Mouse (Mus musculus) liver, embryonic 15.5 days (tissue): ENCODE results near the gene Bach2. TPM values are rescaled to one million over a fixed set of nuclear protein-coding genes. Genes with fewer than 3 reads are reported as not detected.

Experiments used
- ATAC-seq: fragments of 200-750 bp; cut with Nextera tagmentation; 2 replicates; pipeline ENCODE4 v1.8.0; 2017; ENCODE audit warnings: moderate number of reproducible peaks, mild to moderate bottlenecking, moderate library complexity; ENCODE audit not compliant: insufficient read depth
- H3K27ac ChIP-seq: fragments of 300-500 bp; sonication (generic); replicated peaks from 2 replicates; pipeline ENCODE4 v1.5.1; 2015; ENCODE audit warnings: mild to moderate bottlenecking, inconsistent platforms
- H3K27me3 ChIP-seq: fragments of 300-500 bp; sonication (generic); 2 replicates; pipeline ENCODE4 v1.6.1; 2015; ENCODE audit warnings: mild to moderate bottlenecking, inconsistent platforms
- H3K36me3 ChIP-seq: fragments of 300-500 bp; sonication (generic); replicated peaks from 2 replicates; pipeline ENCODE4 v1.6.1; 2015; ENCODE audit warnings: moderate library complexity, mild to moderate bottlenecking, inconsistent platforms
- H3K4me1 ChIP-seq: fragments of 300-500 bp; sonication (generic); replicated peaks from 2 replicates; pipeline ENCODE4 v1.6.1; 2015; ENCODE audit warnings: inconsistent platforms
- H3K4me2 ChIP-seq: fragments of 300-500 bp; sonication (generic); 2 replicates; pipeline ENCODE4 v1.6.1; 2015; ENCODE audit warnings: moderate library complexity, mild to moderate bottlenecking, inconsistent platforms
- H3K4me3 ChIP-seq: fragments of 300-500 bp; sonication (generic); replicated peaks from 2 replicates; pipeline ENCODE4 v1.5.1; 2015; ENCODE audit warnings: mild to moderate bottlenecking, inconsistent platforms
- H3K9ac ChIP-seq: fragments of 300-500 bp; sonication (generic); 2 replicates; pipeline ENCODE4 v1.6.1; 2015; ENCODE audit warnings: moderate library complexity, mild to moderate bottlenecking, inconsistent platforms
- H3K9me3 ChIP-seq: fragments of 300-500 bp; sonication (generic); replicated peaks from 2 replicates; pipeline ENCODE4 v1.6.1; 2016; ENCODE audit warnings: inconsistent platforms
- WGBS: fragments of 180-500 bp; shearing (Covaris S2); methylation state at CpG from one replicate; pipeline ENCODE4 v1.1.7; 2015; ENCODE audit warnings: mixed read lengths; ENCODE audit not compliant: insufficient replicate concordance; 5-methylcytosine and 5-hydroxymethylcytosine counted together
- polyA plus RNA-seq: library from polyadenylated mRNA; unstranded; fragments of >200 nt; fragmentation: Nextera tagmentation; extraction: Ambion mirVana; gene quantifications from 2 replicates; pipeline ENCODE4 v1.2.1, GENCODE M21; 2015

The Bach2 gene
- polyA plus RNA-seq, 1 experiment from 2014 or later: 1.6 TPM

DNA sequence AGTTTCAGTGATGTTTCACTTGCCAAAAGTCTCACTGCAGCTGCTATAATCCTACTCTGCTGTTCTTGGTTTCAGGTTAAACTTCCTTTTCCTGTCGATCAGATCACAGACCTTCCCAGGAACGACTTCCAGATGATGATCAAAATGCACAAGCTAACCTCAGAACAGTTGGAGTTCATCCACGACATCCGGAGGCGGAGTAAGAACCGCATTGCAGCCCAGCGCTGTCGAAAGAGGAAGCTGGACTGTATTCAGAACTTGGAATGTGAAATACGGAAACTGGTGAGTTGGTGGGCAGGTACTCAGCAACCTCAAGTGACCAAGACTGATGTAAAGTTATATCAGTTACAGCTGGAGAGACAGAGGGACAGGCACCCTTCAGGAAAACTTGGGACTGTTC, 336.6 kb downstream of the Bach2 start:
- H3K9ac ChIP-seq: no peak overlapping the region
- no peak for ATAC-seq
- H3K4me3 ChIP-seq: no peak overlapping the region
- no peaks in the 10 kb centered on the region for H3K27me3 ChIP-seq
- peaks cover 8% of the 10 kb centered on the region; the same call in 1 of the 2 replicates for H3K4me1 ChIP-seq
- H3K36me3 ChIP-seq: 0 out of 2 replicates have a peak, but pooled peaks cover 3% of the 10 kb centered on the region
- no peak overlapping the region for H3K27ac ChIP-seq
- WGBS: 37% methylated on average over 9 of the region's 9 CpGs
- no peak overlapping the region for H3K4me2 ChIP-seq
- no peaks in the 10 kb centered on the region for H3K9me3 ChIP-seq

GRCm38 (mm10) chr4:32579850-32580249, 341.2 kb downstream of the Bach2 start:
- 49% methylated on average over 8 of the region's 8 CpGs for WGBS

DNA sequence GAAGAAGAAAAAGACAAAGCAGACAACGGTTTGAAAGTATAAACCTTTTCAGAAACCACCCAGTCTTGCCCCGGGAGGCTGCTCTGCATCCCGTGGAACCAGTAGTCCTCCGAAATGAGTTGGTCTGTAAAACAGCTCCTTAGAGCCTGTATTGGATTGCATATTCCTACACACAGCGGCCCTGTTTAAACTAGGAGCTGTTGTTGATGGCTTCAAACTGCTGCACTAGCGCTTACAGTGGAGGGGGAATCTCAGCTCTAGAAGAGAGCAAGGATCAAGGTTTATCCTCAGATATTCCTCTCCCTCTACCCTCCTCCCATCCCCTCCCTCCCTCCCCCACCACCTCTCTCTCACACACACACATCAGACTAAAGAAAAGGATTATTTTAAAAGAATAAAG, 345.6 kb downstream of the Bach2 start:
- no peak overlapping the region for H3K9ac ChIP-seq
- no peak for ATAC-seq
- WGBS: 65% methylated on average over 6 of the region's 6 CpGs
- H3K27me3 ChIP-seq: no peaks in the 10 kb centered on the region
- H3K9me3 ChIP-seq: no peaks in the 10 kb centered on the region
- no peak overlapping the region for H3K4me3 ChIP-seq
- no peaks in the 10 kb centered on the region for H3K4me1 ChIP-seq
- H3K4me2 ChIP-seq: no peak overlapping the region
- no peak overlapping the region for H3K27ac ChIP-seq
- no peaks in the 10 kb centered on the region for H3K36me3 ChIP-seq

More at GRCm38 (mm10) chr4:32579850-32580249, 341.2 kb downstream of the Bach2 start:
- H3K9me3 ChIP-seq: no peaks in the 10 kb centered on the region
- no peak overlapping the region for H3K27ac ChIP-seq
- H3K4me1 ChIP-seq: no peaks in the 10 kb centered on the region
- no peak overlapping the region for H3K4me3 ChIP-seq
- no peak for ATAC-seq
- H3K27me3 ChIP-seq: no peaks in the 10 kb centered on the region
- H3K36me3 ChIP-seq: 0 out of 2 replicates have a peak, but pooled peaks cover 3% of the 10 kb centered on the region
- H3K9ac ChIP-seq: no peak overlapping the region
- no peak overlapping the region for H3K4me2 ChIP-seq

DNA sequence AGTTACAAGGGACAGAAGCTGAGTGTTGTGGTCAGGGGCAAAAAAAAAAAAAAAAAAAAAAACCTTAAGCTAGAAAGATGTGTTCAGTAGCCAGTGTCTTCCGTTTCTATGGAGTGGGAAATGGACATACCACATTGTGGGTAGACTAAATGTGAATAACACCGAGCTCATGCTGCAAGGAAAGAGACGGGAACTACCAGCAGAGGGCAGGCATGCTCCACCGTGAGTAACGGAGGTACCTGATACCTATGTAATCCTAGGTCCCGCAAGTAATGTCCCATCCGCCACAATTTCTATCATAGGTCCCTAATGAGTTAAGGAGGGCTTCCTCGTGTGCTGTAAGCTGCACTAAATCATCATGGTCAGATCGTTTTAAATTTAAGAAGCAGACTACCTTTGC, 348.0 kb downstream of the Bach2 start:
- no peaks in the 10 kb centered on the region for H3K27me3 ChIP-seq
- H3K9ac ChIP-seq: no peak overlapping the region
- WGBS: 6% methylated on average over 9 of the region's 9 CpGs
- H3K4me3 ChIP-seq: no peak overlapping the region
- no peak overlapping the region for H3K4me2 ChIP-seq
- no peaks in the 10 kb centered on the region for H3K4me1 ChIP-seq
- ATAC-seq: no peak
- H3K36me3 ChIP-seq: no peaks in the 10 kb centered on the region
- no peaks in the 10 kb centered on the region for H3K9me3 ChIP-seq
- no peak overlapping the region for H3K27ac ChIP-seq

DNA sequence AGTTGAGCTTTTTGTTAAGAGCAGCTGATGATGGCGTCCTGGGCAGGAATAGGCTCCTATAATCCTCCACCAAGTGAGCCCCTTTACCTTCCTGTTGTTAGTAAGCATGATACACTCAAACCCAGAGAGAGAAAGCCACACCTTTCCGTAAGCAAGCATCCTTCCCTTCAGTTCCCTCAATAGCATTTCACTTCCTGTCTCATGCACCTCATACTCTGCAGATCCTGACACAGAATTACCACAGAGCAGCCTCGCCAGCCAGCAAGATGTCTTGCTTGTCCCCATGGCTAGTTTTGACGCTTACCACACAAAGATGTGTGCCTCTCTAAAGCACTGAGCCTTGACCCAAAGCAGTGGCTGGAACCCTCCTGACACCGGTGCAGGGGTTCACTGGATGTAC, 348.9 kb downstream of the Bach2 start:
- Histone ChIP-seq H3K27me3 (no peaks in the 10 kb centered on the region), H3K4me3 (no peak overlapping the region), H3K36me3 (no peaks in the 10 kb centered on the region), H3K4me2 (no peak overlapping the region), H3K27ac (no peak overlapping the region), H3K9ac (no peak overlapping the region), H3K4me1 (no peaks in the 10 kb centered on the region), H3K9me3 (no peaks in the 10 kb centered on the region)
- ATAC-seq: no peak
- 47% methylated on average over 5 of the region's 5 CpGs for WGBS

GRCm38 (mm10) chr4:32588237-32588636, 349.6 kb downstream of the Bach2 start:
- H3K27ac ChIP-seq: no peak overlapping the region
- H3K4me3 ChIP-seq: no peak overlapping the region
- H3K4me2 ChIP-seq: no peak overlapping the region
- H3K36me3 ChIP-seq: no peaks in the 10 kb centered on the region
- WGBS: 48% methylated on average over 6 of the region's 6 CpGs
- no peaks in the 10 kb centered on the region for H3K27me3 ChIP-seq
- H3K9me3 ChIP-seq: no peaks in the 10 kb centered on the region
- H3K9ac ChIP-seq: no peak overlapping the region
- no peaks in the 10 kb centered on the region for H3K4me1 ChIP-seq
- no peak for ATAC-seq

- H3K4me1 ChIP-seq: no peaks in the 10 kb centered on the region
- H3K4me2 ChIP-seq: no peak overlapping the region
- no peak overlapping the region for H3K27ac ChIP-seq
- WGBS: 21% methylated on average over 12 of the region's 12 CpGs
- H3K9ac ChIP-seq: no peak overlapping the region
- H3K27me3 ChIP-seq: no peaks in the 10 kb centered on the region
- no peak for ATAC-seq
- H3K4me3 ChIP-seq: no peak overlapping the region
- no peaks in the 10 kb centered on the region for H3K36me3 ChIP-seq
- no peaks in the 10 kb centered on the region for H3K9me3 ChIP-seq
These were observed 362.5 kb downstream of the Bach2 start for GRCm38 (mm10) chr4:32601135-32601534.

DNA sequence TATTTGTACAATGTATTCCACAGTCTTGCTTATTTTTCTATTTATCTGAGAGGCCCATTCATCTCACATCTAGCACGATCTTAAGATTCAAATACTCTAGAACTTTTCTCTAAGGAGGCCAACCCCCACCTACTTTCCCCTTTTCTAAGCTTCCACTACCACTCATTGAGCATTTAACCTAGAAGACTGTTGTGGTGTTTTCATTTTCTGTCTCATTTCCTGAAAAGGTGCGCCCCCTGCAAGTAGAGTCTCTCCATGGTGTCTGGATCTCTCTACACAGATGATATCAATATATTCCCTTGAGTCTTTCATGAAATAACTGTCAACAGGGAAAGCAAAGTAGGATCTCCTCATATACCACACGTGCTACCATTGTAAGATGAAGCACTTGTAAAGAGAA, 364.1 kb downstream of the Bach2 start, which contains the start of gene Gja10:
Gene Gja10, minus strand, starts transcription at position 101 of the 400 bp plus-strand sequence.
- H3K4me3 ChIP-seq: no peak within 1 kb of the TSS
- no peak within 1 kb of the TSS for H3K9ac ChIP-seq
- WGBS: 40% methylated on average over 3 of the region's 3 CpGs
- H3K36me3 ChIP-seq: no peaks in the 10 kb centered on the region
- no peak within 1 kb of the TSS for H3K4me2 ChIP-seq
- no peak for ATAC-seq
- no peak within 1 kb of the TSS for H3K27ac ChIP-seq
- no peaks in the 10 kb centered on the region for H3K4me1 ChIP-seq
- H3K9me3 ChIP-seq: no peaks in the 10 kb centered on the region
- H3K27me3 ChIP-seq: no peaks in the 10 kb centered on the region

GRCm38 (mm10) chr4:32615034-32615881, 376.7 kb downstream of the Bach2 start, which contains the start of gene Casp8ap2:
Gene Casp8ap2, plus strand, starts transcription at chr4:32615451.
- Histone ChIP-seq H3K9me3 (no peaks in the 10 kb centered on the region), H3K4me2 (peak within 1 kb of the TSS; percentile 75), H3K9ac (peak within 1 kb of the TSS; percentile 95), H3K36me3 (peaks cover 14% of the 10 kb centered on the region; the same call in 1 of the 2 replicates), H3K4me3 (peak within 1 kb of the TSS; percentile 95), H3K27me3 (no peaks in the 10 kb centered on the region), H3K27ac (peak within 1 kb of the TSS; percentile 85), H3K4me1 (peaks cover 28% of the 10 kb centered on the region)
- peak; percentile 98 for ATAC-seq
- WGBS: under 1% methylated on average over 65 of the region's 67 CpGs

DNA sequence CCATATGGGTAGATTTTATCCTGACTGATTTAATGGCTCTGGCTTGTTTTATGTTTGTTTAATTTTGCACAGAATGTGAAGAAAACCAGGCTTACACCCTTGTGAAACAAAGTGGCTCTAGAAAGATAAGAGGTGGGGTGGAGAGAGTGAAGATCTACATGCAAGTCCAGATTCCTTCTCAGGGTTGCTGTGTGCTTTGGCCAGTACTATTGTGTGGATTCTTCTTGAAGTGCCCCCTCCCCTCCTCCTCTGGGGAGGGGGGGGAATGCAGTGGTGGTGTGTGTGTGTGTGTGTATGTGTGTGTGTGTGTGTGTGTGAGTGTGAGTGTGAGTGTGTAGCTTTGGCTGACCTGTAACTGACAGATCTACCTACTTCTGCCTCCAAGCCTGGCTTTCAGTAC, 383.0 kb downstream of the Bach2 start:
- H3K9ac ChIP-seq: no peak overlapping the region
- H3K27ac ChIP-seq: no peak overlapping the region
- H3K4me3 ChIP-seq: no peak overlapping the region
- no peak for ATAC-seq
- H3K9me3 ChIP-seq: no peaks in the 10 kb centered on the region
- peaks cover 45% of the 10 kb centered on the region for H3K36me3 ChIP-seq
- H3K27me3 ChIP-seq: no peaks in the 10 kb centered on the region
- H3K4me1 ChIP-seq: peaks cover 21% of the 10 kb centered on the region
- no peak overlapping the region for H3K4me2 ChIP-seq
